ENCODE assay signal across 9 mouse cellular contexts in the genomic region with DNA sequence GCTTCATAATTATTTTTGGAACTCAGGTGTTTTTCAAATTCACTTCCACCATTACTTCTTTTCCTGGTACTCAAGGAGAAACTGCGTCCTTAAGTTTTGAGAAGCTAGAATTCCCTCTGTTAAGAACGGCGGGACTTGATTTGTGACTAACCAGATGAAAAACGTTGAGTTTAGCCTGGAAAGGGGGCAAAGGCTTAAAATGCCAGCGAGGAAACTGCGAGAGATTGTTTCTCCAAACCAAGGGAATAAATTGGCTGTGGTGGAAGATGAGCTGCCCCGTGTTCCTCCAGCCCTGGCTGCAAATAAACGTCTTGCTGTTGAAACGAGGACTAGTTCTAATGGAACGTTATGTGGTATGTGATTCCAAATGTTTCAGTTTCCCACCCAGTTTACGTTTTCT. TPM values are rescaled to one million over a fixed set of nuclear protein-coding genes. Genes with fewer than 3 reads are reported as not detected.
DNase-seq lines count a peak whose midpoint lies in the region; ATAC-seq and TF ChIP-seq lines count a peak whose summit lies in the region.
"Had no signal": no experiment of that assay in that cellular context is flagged by ENCODE, and none has a peak within 500 bp of the region (broad histone marks: within the 10 kb centered on the region; RNA-seq: fewer than 3 reads in every experiment).

No protein-coding gene starts in this region.

- H3K4me1 ChIP-seq in heart, embryonic 12.5 days (replicated peaks) = peaks cover 21% of the 10 kb centered on the region; the same call in 1 of the 2 replicates
- H3K4me1 ChIP-seq in E14TG2a.4 (replicated peaks; ENCODE audit: low read depth, low read length) = peaks cover 44% of the 10 kb centered on the region
- H3K4me1 ChIP-seq in forebrain, embryonic 15.5 days = peaks cover 43% of the 10 kb centered on the region

- intact Hi-C loops in heart, postnatal 10 days (cut with DNase I) = loop anchor here (5.0 kb wide), 1 partner anchor 170 kb away; no protein-coding TSS in a partner anchor
- intact Hi-C loops in left cerebral cortex, postnatal 4 days (cut with DNase I) = no loop called here

- peak overlapping the region; percentile 68 for H3K9ac ChIP-seq in heart, embryonic 12.5 days
- H3K9ac ChIP-seq in forebrain, embryonic 15.5 days (replicated peaks) = peak overlapping the region; percentile 90

- H3K79me2 ChIP-seq in macrophage (ENCODE audit: inconsistent target) = peaks cover 37% of the 10 kb centered on the region

- peak overlapping the region; percentile 87 for H3K4me2 ChIP-seq in heart, embryonic 12.5 days
- H3K4me2 ChIP-seq in forebrain, embryonic 15.5 days (replicated peaks) = peak overlapping the region; percentile 83

- no peak for DNase-seq in heart, postnatal 10 days
- DNase-seq in c-Kit-positive CD71-positive TER-119-positive erythroid progenitor cells, embryonic 14.5 days (ENCODE audit: low spot score) = no peak
- no peak for DNase-seq in layer of hippocampus, postnatal 10 days (ENCODE audit: low spot score in 2 of 2)
- no peak for DNase-seq in left cerebral cortex, postnatal 4 days

- no peaks in the 10 kb centered on the region for H3K9me3 ChIP-seq in heart, embryonic 12.5 days (replicated peaks)
- no peaks in the 10 kb centered on the region for H3K9me3 ChIP-seq in E14TG2a.4 (ENCODE audit: low read length)
- no peaks in the 10 kb centered on the region for H3K9me3 ChIP-seq in forebrain, embryonic 15.5 days

- TF ChIP-seq CTCF in E14TG2a.4 (conservative IDR thresholded peaks at IDR 0.05; ENCODE audit: low read length) = no peak

- no peaks in the 10 kb centered on the region for H3K27me3 ChIP-seq in heart, embryonic 12.5 days (replicated peaks)
- H3K27me3 ChIP-seq in E14TG2a.4 (ENCODE audit: insufficient read depth, low read length) = no peaks in the 10 kb centered on the region
- no peaks in the 10 kb centered on the region for H3K27me3 ChIP-seq in forebrain, embryonic 15.5 days

- peaks cover 35% of the 10 kb centered on the region for H3K36me3 ChIP-seq in heart, embryonic 12.5 days
- H3K36me3 ChIP-seq in E14TG2a.4 (ENCODE audit: insufficient read depth, low read length) = peaks cover 52% of the 10 kb centered on the region
- peaks cover 24% of the 10 kb centered on the region for H3K36me3 ChIP-seq in forebrain, embryonic 15.5 days
- H3K36me3 ChIP-seq in macrophage (ENCODE audit: inconsistent target) = peaks cover 27% of the 10 kb centered on the region

- 5% methylated on average over 11 of the region's 11 CpGs for WGBS in heart, embryonic 12.5 days
- WGBS in forebrain, embryonic 15.5 days = 5% methylated on average over 11 of the region's 11 CpGs
- WGBS in macrophage (ENCODE audit: missing documents) = 3% methylated on average over 9 of the region's 11 CpGs

- no peak overlapping the region for H3K27ac ChIP-seq in heart, embryonic 12.5 days (ENCODE audit: poor library complexity, severe bottlenecking)
- no peak overlapping the region for H3K27ac ChIP-seq in forebrain, embryonic 15.5 days (replicated peaks)
- H3K27ac ChIP-seq in macrophage = peak overlapping the region; percentile 93; the same call in 1 of the 2 replicates

- peak overlapping the region; percentile 74 for H3K4me3 ChIP-seq in heart, embryonic 12.5 days
- H3K4me3 ChIP-seq in E14TG2a.4 (replicated peaks; ENCODE audit: low read length) (peak overlapping the region; percentile 100), macrophage (ENCODE audit: inconsistent target) (peak overlapping the region; percentile 87)
- H3K4me3 ChIP-seq in forebrain, embryonic 15.5 days = peak overlapping the region; percentile 89

- no peak for ATAC-seq in heart, embryonic 12.5 days (ENCODE audit: insufficient number of reproducible peaks, low FRiP score)
- ATAC-seq in forebrain, embryonic 15.5 days (replicated peaks) = no peak

RNA-seq across cellular contexts. Expression of gene 2700049A03Rik, which starts 1.0 kb away (rescaled TPM):
- 9.6 and 10.5 TPM in 2 replicates for polyA plus RNA-seq in heart, embryonic 12.5 days (2016; fragmentation: Nextera tagmentation; extraction: Ambion mirVana)
- total RNA-seq in heart, postnatal 10 days (2021) = 1 to 10 TPM; 4.0 to 4.8 TPM
- polyA plus RNA-seq in forebrain, embryonic 15.5 days (2015; fragmentation: Nextera tagmentation; extraction: Ambion mirVana) = 20.4 and 22.3 TPM in 2 replicates
- 10 to 100 TPM in 18 of 26 experiments, 1 to 10 TPM in 8; 3.2 to 32.9 (median 15.5) TPM for total RNA-seq in macrophage (2018; cell fraction: chromatin; rRNA removed)
- 1 to 10 TPM; 1.4 to 5.4 (median 3.0) TPM for total RNA-seq in macrophage (2018; cell fraction: cytosol; rRNA removed)
- total RNA-seq in macrophage (2018; cell fraction: nucleus; rRNA removed) = 10 to 100 TPM in 8 of 26 experiments, 1 to 10 TPM in 18; 1.9 to 20.1 (median 6.6) TPM
- polyA plus RNA-seq in macrophage (2018) = 2.9 to 3.8 TPM (median 3.0 TPM) in 3 replicates
- 1 to 10 TPM; 7.2 to 7.9 TPM for total RNA-seq in layer of hippocampus, postnatal 10 days (2021)
- 10 to 100 TPM in 1 of 2 experiments, 1 to 10 TPM in 1; 9.5 to 10.2 TPM for total RNA-seq in left cerebral cortex, postnatal 4 days (2021)

RNA-seq across cellular contexts. Expression of gene Timm9, which starts 1.2 kb away (rescaled TPM):
- polyA plus RNA-seq in heart, embryonic 12.5 days (2016; fragmentation: Nextera tagmentation; extraction: Ambion mirVana) = 104 and 107 TPM in 2 replicates
- 10 to 100 TPM; 41.4 to 43.5 TPM for total RNA-seq in heart, postnatal 10 days (2021)
- polyA plus RNA-seq in forebrain, embryonic 15.5 days (2015; fragmentation: Nextera tagmentation; extraction: Ambion mirVana) = 89.4 and 92.6 TPM in 2 replicates
- 10 to 100 TPM in 24 of 26 experiments, 1 to 10 TPM in 2; 5.0 to 63.1 (median 24.0) TPM for total RNA-seq in macrophage (2018; cell fraction: chromatin; rRNA removed)
- 10 to 100 TPM in 20 of 26 experiments, 1 to 10 TPM in 6; 5.1 to 19.3 (median 12.3) TPM for total RNA-seq in macrophage (2018; cell fraction: cytosol; rRNA removed)
- total RNA-seq in macrophage (2018; cell fraction: nucleus; rRNA removed) = 10 to 100 TPM in 24 of 26 experiments, 1 to 10 TPM in 2; 8.4 to 72.5 (median 20.2) TPM
- 9.7 to 30.7 TPM (median 14.3 TPM) in 3 replicates for polyA plus RNA-seq in macrophage (2018)
- total RNA-seq in layer of hippocampus, postnatal 10 days (2021) = 10 to 100 TPM; 71.5 to 72.2 TPM
- 10 to 100 TPM; 71.2 to 75.9 TPM for total RNA-seq in left cerebral cortex, postnatal 4 days (2021)

RNA-seq across cellular contexts. Expression of gene Tomm20l, which starts 26.5 kb away (rescaled TPM):
- not detected in 2 replicates for polyA plus RNA-seq in heart, embryonic 12.5 days (2016; fragmentation: Nextera tagmentation; extraction: Ambion mirVana)
- total RNA-seq in heart, postnatal 10 days (2021) = 1 to 10 TPM in 1 of 2 experiments, under 1 TPM in 1; 0.50 to 1.8 TPM
- not detected in 2 replicates for polyA plus RNA-seq in forebrain, embryonic 15.5 days (2015; fragmentation: Nextera tagmentation; extraction: Ambion mirVana)
- total RNA-seq in macrophage (2018; cell fraction: chromatin; rRNA removed) = not detected
- not detected for total RNA-seq in macrophage (2018; cell fraction: cytosol; rRNA removed)
- total RNA-seq in macrophage (2018; cell fraction: nucleus; rRNA removed) = not detected
- polyA plus RNA-seq in macrophage (2018) = not detected in 3 replicates
- not detected for total RNA-seq in layer of hippocampus, postnatal 10 days (2021)
- total RNA-seq in left cerebral cortex, postnatal 4 days (2021) = not detected
- total RNA-seq: layer of hippocampus, postnatal 14 days had no signal
